Mouse (Mus musculus): Measurements from ENCODE around the gene Gm10134. TPM values are rescaled to one million over a fixed set of nuclear protein-coding genes. Genes with fewer than 3 reads are reported as not detected.
A peak's percentile ranks its signal among the peaks of the same experiment; 100 is the strongest.
"Not testable (repeated sequence)": the region's sequence is repeated elsewhere in the genome, so short reads cannot be mapped to it uniquely, and the experiment has no call there.

Gm10134 gene
- 1 to 10 TPM in 1 of 2 experiments, not detected in 1; 1.1 TPM for total RNA-seq (2021)
- long read RNA-seq, experiment 1, result 0 reads
- long read RNA-seq, experiment 2, result 0 reads

DNA sequence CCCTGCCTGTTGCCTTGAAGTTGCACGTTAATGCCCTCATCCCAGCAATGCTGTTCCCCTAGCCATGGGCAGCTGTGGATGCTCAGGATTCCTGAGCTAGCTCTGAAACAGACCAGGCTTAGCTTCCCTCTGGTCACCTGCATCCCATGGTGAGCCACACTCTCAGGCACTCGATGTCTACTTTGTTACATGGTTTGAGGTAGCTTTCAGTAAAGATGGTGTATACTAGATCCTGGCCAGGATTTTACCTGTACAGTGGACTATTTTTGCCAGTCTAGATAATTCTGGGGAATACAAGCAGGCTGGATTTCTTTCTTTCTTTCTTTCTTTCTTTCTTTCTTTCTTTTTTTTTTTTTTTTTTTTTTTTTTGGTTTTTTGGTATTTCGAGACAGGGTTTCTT is at the start of gene Gm10134:
Gene Gm10134 (plus strand): TSS at position 301 of the 400 bp plus-strand sequence.
- no peak for DNase-seq (ENCODE audit: low spot score in 2 of 2)

DNA sequence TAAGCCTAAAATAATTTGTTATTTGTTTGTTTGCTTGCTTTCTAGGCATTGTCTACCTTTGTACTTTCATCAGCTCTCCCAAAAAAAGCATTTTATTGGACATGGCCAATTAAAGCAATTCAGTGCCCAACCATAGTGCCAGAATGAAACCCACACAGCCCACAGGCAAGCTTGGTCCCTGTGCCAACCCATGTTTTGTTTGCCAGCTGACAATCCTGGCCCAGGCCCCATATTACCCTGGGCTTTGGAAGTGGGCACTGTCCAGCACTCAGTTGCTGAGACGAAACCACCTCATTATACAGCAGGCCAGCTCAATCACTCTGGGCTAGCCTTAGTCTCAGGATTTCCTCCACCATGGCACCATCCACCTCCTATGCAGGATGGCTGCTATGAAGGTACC is 49.3 kb upstream of the Gm10134 start:
- no peak for DNase-seq (ENCODE audit: low spot score in 2 of 2)

DNA sequence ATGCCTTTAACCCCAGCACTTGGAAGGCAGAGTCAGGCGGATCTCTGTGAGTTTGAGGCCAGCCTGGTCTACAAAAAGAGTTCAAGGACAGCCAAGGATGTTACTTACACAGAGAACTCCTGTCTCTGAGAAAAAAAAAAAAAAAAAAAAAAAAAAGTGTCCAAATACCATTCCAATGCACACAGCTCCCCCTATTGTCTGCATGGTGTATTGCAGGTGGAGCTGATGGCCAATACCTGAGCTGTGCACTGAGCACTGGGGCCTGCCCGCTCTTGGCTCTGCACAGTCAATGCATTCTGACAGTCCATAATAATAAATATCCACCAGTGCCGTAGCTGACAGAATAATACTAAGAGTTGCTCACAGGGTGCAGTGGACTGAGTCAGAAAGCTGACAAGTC is 42.0 kb upstream of the Gm10134 start:
- DNase-seq (ENCODE audit: low spot score in 2 of 2), result peak; percentile 78 to 82

DNA sequence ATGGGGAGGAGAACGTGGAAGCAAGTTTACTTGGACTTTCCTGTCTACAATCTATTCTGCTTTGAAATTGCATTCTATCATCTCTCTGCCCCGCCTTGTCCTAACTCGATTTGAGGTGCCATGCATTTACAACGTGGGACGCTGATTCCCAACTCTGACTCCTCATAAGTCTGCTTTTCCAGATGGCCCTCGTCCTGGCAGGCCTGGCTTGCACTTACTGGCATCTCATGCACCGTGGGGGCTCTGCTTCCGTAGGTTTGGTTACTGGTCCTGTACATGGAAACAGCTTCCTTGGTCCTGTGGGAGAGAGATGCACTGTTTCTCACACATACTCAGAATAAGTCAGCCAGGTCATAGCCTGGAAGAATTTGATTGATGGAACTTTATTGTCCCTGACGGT is 41.0 kb upstream of the Gm10134 start:
- DNase-seq (ENCODE audit: low spot score in 2 of 2), result no peak

DNA sequence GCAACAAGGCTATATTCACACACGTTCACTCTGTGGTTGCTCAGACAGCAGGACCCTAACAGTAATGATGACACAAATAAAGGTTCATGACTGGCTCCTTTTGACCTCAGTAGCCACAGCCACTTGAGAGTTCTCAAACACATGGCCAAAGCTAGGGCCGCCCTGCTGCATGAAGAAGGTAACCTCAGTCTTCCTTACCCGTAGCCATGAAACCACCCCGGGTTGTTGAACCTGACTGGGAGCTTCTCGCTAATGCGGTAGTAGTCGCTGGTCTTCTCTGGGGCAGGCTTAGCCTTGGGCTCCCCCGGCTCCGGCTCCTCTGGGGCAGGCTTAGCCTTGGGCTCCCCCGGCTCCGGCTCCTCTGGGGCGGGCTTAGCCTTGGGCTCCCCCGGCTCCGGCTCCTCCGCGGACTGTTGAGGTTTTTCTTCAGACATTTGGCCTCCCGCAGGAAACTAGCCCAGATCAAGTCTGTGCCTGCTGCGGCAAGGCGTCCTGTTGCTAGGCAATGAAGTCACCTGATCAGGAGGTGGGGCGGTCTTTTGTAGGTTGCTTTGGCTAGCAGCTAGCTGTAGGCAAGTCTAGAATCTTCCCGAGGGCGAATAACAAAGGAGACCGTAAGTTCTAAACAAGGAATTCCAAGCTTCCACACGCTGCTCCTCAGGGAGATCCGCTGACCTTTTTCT is 39.9 kb upstream of the Gm10134 start, which contains the start of gene 1700007K13Rik:
Gene 1700007K13Rik (minus strand): TSS at position 497 of the 683 bp plus-strand sequence.
- peak; percentile 64 to 78 for DNase-seq (ENCODE audit: low spot score in 2 of 2)

DNA sequence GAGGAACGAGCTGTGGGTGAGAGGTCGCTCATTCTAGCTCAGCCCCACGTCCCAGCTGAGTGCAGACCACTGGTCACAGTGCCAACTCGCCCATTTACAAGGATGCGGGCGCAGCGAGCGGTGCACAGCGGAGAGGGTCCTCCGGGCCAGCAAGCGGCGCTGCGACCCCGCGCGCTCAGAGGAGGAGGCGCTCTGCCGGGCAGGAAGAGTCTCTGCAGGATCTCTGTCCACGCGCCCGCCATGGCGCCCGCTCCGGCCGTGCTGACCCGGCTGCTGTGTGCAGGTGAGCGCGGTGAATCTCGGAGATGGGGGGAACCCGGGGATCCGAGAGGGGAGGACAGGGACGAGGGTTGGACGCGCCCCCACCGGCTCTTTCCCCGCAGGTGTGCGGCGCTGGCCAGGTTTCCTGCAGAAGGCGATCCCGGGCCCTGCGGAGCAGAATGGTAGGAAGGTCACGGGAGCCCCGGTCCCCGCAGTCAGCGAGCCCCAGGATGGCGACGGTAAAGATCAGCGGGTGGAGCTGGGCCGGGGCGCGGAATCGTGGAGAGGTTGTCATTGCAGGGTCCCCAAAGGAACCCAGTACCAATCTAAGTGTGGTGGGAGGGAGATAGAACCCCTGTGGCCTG is 37.9 kb upstream of the Gm10134 start, which contains the start of gene Mrps2:
Gene Mrps2 (plus strand): TSS at position 207 of the 626 bp plus-strand sequence.
- DNase-seq (ENCODE audit: low spot score in 2 of 2), result peak; percentile 86 to 90

DNA sequence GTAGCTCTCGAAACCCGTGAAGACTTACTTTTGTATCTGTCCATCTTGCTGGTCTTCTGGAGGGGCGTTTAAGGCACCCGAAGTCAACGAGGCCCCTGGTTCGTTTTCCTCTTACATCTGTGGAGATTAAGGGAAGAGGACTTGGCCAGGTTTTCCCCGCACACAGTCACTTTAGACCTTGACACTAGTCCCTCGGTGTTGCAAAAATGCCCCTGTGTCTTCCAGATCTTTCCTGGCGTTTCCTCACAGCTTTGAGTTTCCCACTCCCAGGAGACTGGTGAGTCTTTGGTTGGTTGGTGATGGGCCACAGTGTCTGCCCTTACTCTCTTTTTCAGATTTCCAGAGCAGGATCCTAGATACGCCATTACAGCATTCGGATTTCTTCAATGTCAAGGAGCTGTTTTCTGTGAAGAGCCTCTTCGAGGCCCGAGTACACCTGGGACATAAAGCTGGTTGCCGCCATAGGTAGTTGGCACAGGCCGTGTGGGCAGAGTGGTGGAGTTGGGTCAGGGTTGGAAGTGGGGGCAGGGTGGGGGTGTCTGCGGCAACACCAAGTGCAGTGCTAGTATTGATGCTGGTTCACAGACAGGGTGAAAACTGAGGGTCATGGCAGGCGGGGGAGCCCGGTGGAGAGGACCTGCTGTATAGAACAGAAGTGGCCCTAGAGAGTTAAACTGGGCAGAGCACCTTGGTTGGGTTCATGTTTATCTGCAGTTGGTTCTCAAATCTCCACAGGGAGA is 37.2 kb upstream of the Gm10134 start:
- no peak for DNase-seq (ENCODE audit: low spot score in 2 of 2)

DNA sequence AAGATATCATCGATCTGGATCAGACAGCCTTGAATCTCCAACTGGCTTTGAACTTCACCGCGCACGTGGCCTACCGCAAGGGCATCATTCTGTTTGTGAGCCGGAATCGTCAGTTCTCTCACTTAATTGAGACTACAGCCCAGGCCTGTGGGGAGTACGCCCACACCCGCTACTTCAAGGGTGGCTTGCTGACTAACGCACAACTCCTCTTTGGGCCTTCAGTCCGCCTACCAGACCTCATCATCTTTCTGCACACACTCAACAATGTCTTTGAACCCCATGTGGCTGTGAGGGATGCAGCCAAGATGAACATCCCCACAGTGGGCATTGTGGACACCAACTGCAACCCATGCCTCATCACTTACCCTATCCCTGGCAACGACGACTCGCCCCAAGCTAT is 36.4 kb upstream of the Gm10134 start:
- DNase-seq (ENCODE audit: low spot score in 2 of 2), result no peak

DNA sequence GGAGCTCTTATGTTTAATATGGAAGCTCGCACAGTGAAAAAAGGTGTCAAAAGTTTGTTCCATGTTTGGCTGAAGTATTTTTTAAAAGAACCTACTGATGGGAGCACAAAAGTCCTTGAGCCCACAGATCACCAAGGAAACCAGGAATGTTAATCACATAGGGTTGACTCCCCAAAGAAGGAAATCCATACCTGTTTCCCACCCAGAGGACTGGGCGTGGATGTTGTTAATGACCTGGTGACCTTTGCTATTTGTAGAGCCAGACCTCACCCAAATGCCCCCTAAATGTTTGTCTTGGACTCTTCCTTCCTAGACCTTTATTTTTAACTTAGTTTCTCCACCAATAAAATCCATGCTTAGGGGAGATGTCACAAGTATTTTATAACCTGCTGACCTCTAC is 35.3 kb upstream of the Gm10134 start:
- no peak for DNase-seq (ENCODE audit: low spot score in 2 of 2)

DNA sequence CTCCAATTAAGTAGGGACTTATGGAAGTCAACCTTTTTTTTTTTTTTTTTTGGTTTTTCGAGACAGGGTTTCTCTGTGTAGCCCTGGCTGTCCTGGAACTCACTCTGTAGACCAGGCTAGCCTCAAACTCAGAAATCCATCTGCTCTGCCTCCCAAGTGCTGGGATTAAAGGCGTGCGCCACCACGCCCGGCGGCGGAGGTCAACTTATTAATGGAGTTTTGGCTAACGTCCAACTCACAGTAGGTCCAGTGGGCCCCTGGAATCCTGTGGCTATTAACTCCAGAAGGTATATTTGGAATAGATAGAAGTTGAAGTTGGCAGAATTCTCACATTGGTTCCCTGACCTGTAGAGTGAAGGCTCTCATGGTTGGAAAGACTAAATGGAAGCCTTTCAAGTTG is 33.9 kb upstream of the Gm10134 start:
- not testable (repeated sequence) for DNase-seq (ENCODE audit: low spot score in 2 of 2)

DNA sequence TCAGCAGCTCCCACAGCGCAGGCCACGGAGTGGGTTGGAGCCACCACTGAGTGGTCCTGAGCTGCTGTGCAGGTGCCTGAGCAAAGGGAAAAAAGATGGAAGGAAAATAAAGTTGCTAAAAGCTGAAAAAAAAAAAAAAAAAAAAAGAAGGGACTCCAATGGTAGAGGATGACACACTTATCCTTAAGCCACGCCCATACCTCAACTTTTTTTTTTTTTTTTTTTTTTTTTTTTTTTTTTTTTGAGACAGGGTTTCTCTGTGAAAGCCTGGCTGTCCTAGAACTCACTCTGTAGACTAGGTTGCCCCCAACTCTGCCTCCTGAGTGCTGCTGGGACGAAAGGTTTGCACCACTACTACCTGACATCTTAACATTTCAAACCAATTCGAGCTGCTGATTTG is 27.9 kb upstream of the Gm10134 start:
- not testable (repeated sequence) for DNase-seq (ENCODE audit: low spot score in 2 of 2)

DNA sequence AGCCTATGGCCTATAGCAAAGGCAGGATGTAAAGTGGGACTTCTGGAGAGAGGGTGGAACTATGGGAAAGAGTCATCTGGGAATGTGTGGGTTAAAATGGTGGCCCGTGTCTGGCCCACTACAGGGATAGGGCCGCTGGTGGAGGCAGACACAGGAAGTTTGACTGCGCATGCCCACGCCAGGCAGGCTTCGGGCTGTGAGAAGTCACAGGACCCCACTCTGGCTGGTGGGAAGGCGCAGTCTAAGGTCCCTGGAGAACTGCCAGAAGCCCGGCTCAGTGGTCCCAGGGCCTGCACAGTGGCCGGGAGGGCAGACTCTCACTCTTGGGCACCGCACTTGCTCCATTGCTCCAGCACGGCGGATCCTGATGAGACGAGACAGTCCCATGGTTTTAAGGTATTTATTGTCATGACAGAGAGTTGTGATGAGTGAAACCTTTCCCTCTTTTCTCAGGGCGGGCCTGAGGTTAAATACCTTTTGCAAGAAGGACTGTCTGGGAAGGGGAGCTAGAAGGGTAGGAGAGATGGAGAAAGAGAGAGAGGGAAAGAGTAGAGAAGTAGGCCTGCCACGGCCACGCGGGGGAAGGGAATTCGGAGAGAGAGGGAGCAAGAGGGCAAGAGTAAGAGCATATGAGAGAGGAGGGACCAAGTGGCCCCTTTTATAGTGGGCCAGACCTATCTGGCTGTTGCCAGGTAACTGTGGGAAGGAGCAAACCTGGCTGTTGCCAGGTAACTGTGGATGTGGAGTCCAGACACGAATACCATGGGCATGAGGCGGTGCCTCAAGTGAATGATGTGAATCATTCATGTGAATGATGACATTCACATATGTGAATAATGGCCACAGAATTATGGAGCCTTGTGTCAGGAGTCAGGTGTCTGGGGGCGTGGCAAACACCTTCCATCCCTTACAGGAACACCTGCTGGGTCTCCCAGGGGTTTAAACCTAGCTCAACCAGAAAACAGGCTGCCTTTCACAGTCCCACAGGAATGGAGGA is 26.4 kb upstream of the Gm10134 start:
- DNase-seq (ENCODE audit: low spot score in 2 of 2), result no peak

DNA sequence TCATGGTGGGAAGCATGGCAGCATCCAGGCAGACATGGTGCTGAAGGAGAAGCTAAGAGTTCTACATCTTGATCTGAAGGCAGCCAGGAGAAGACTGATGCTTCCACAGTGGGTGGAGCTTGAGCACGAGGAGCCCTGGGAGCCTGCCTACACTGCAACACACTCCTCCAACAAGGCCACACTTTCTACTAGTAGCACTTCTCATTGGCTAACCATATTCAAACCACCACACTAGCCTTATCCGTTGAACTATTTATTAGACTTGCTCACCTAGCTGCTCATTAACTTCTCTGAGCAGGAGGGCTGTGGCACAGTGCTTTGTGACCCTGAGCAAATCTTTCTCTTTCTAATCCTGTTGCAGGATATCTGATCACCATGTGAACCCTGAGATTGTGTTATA is 22.0 kb upstream of the Gm10134 start:
- DNase-seq (ENCODE audit: low spot score in 2 of 2), result no peak

DNA sequence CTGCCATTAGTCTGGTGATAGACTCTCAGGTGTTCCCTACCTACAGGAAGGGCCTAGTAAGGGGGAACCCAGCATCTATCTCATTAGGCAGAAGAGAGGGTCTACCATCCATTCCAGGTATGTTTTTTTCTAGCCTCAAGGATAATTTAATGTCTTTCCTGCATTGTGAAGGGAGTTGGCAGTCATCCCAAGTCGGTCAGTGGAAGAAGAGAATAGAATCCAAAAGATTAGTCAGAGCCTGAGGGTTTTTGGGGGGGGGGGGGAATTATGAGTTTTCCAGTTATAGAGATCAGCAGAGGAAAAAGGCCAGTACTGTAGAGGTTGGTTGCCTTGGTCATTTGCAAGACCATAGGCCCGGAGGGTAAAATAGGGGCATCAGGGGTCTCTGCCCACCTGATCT is 11.4 kb upstream of the Gm10134 start:
- DNase-seq (ENCODE audit: low spot score in 2 of 2), result no peak

DNA sequence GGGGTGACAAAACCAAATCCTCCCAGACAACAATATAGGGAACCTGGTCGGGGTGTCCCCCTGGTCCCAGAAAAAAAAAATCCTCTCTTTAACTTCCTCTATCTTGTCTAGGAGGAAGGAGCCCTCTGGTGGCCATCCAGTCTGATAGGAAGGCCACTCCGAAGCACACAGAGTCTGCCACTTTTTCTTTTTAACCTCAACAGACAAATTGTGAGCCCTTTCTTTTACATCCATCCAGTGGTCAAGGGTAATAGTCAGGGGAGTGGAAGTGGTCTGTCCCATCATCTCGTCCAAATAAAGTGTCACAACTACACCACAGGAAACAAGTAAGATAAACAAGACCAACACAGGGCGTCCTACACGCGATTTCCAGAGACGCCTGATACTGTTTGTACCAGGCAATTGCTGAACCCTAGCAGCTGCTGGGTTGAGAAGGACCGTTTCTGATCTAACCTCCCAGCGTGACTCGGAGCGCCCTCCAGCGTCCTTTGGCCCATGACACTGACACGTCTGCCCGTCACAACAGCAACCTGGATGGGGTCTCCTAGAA is 10.6 kb upstream of the Gm10134 start:
- DNase-seq (ENCODE audit: low spot score in 2 of 2), result no peak

DNA sequence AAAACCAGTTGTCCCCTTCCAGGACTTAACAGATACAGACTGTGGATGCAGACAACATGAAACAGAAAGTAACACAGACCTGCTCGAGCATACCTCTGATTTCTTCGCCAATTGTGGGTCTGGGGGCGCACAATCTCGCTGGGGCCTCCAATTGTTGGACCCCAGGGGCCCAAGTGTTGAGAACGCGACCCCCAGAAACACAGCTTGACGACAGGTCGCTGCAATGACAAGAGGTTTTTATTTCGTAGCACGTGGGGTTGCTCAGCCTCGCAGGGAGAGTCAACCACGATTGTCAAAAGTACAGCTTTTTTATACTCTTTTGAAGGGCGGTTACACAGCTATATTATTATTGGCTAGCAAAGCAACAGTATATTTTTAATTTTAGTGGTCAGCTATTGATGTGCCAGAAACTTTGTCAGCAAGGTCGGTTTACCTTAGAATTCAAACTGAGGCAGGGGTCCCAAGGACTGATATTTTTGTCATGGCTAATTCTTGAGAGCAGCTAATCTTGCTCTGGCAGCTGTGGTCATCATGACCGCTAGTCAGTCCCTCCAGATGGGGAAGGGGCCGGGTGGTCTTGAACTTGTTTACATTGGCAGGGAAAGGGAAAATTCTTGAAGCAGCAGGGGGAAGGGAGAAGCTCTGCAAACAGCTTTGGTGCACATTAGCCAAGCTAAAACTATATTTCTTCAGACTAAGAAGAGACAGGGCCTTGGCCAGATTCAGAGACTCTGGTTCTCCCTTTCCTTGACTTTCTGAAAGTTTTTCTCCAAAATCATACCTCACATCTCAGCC is 9.9 kb upstream of the Gm10134 start:
- DNase-seq (ENCODE audit: low spot score in 2 of 2), result no peak

DNA sequence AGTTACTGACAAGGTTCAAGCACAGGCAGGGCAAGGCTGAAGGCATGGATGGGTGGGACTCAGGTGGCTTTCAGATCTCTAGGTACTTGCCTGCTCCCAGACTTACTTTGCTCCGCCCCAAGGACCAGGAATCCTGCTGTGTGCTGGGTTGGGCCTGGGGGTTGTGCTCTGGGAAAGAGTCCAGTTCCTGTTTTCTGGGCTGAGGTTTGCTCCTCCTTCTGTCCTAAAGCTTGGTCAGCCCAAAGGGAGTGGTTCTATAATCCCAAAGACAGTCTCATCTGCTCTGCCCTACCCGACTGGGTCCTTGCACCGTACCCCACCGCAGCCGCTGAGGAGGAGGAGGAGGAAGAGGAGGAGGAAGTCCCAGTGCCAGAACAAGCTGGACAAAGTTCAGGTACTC is 9.2 kb upstream of the Gm10134 start, which contains the start of gene Gbgt1:
Gene Gbgt1 (plus strand): TSS at position 221 of the 400 bp plus-strand sequence.
- DNase-seq (ENCODE audit: low spot score in 2 of 2), result no peak

DNA sequence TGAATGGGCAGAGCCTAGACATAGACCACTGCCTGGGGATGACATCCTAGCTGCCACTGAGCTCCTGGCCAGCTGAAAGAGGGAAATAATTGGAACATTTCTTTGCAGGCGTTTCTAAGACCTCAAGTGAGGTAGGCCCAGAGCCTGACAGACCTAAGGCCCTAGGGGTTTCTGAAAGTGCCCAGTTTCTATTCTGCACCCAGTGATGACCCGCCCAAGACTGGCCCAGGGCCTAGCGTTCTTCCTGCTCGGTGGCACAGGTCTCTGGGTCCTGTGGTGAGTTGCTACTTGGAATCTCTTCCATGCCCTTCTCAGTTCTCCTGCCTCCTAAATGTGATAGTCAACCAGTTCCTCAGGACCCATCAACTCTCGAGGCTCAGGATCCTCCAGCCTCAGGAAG is 8.3 kb upstream of the Gm10134 start:
- no peak for DNase-seq (ENCODE audit: low spot score in 2 of 2)

DNA sequence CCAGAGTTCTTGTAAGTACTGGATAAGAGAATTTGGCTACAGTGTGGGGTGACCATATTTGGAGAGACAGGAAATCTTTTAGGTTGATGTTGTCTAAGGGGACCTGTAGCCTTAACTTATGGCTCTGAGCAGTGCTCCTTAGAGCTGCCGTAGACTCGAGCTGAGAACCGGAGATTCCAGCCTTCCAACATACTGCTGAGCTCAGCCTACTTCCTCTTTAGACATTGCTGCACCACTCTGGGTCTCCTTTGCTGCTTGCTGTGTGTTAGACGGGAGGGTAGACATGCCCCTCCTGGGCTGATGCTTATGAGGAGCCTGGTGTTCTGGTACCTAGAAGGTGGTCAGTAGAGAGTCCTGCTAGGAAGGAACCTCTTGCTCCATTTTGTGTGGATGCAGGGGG is 7.5 kb upstream of the Gm10134 start:
- DNase-seq (ENCODE audit: low spot score in 2 of 2), result no peak

DNA sequence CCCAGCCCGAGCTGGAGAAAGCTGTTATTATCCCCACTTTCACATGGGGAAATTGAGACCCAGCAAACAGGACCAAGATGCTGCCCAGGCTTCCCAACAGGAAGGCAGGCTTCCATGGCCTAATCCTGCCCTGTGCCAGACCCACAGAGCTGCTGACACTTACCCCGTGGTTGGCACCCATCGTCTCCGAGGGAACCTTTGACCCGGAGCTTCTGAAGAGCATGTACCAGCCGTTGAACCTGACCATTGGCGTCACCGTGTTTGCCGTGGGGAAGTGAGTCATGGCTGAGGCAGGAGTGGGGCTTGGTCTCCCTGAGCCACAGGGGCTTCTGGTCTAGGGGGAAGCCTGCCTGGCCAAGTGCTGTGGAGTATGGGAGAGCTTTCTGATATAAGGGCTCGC is 2.9 kb upstream of the Gm10134 start:
- DNase-seq (ENCODE audit: low spot score in 2 of 2), result no peak
